Mouse (Mus musculus) CH12.LX (cell line): Measurements from ENCODE around the gene Smim14. TPM values are rescaled to one million over a fixed set of nuclear protein-coding genes. Genes with fewer than 3 reads are reported as not detected.

ENCODE experiments used
- DNase-seq: peaks from one replicate; pipeline ENCODE4 v3.0.0-alpha.2; 2013; ENCODE audit errors: extremely low read depth
- H3K27ac ChIP-seq: 2 replicates; pipeline ENCODE4 v1.5.1; 2012; ENCODE audit warnings: low read depth, mild to moderate bottlenecking, control low read depth, moderate library complexity; ENCODE audit not compliant: insufficient read depth
- H3K27me3 ChIP-seq: replicated peaks from 2 replicates; pipeline ENCODE3; 2012; ENCODE audit warnings: inconsistent platforms
- H3K36me3 ChIP-seq, 2 experiments: replicated peaks in 1 of 2; 2 replicates each; pipeline versions ENCODE3 to v1.6.1; 2012; ENCODE audit warnings: inconsistent platforms in 1 of 2, low read length in 1 of 2, mild to moderate bottlenecking in 1 of 2, mixed read lengths in 1 of 2, moderate library complexity in 1 of 2; ENCODE audit not compliant: control insufficient read depth in 1 of 2, insufficient read depth in 1 of 2
- H3K4me1 ChIP-seq, 2 experiments: 2 replicates each; pipeline ENCODE4 v1.6.1; 2012; ENCODE audit warnings: inconsistent platforms in 1 of 2, moderate library complexity in 1 of 2; ENCODE audit not compliant: insufficient read depth in 2 of 2, control insufficient read depth in 1 of 2
- H3K4me2 ChIP-seq: 2 replicates; pipeline ENCODE4 v1.6.1; 2012; ENCODE audit warnings: low read depth, mild to moderate bottlenecking, control low read depth; ENCODE audit not compliant: poor library complexity, insufficient read depth, severe bottlenecking
- H3K4me3 ChIP-seq, 3 experiments: fragments of 150-350 bp in 1 of 3; sonication (generic) in 1 of 3; replicated peaks in 1 of 3; 2 replicates each; pipeline versions ENCODE3 to v1.5.1; 2011 to 2012; ENCODE audit warnings: low read depth in 2 of 3, low read length in 2 of 3, mild to moderate bottlenecking in 2 of 3, moderate library complexity in 2 of 3, control low read depth in 1 of 3, improper control_type of control experiment in 1 of 3, inconsistent platforms in 1 of 3, mixed read lengths in 1 of 3; ENCODE audit not compliant: poor library complexity in 1 of 3
- H3K79me2 ChIP-seq: replicated peaks from 2 replicates; pipeline ENCODE4 v1.6.1; 2012; ENCODE audit warnings: mild to moderate bottlenecking, moderate library complexity; ENCODE audit not compliant: control insufficient read depth, poor library complexity, insufficient read depth, severe bottlenecking; ENCODE audit errors: extremely low read depth
- H3K9ac ChIP-seq: 2 replicates; pipeline ENCODE4 v1.6.1; 2012; ENCODE audit warnings: low read depth, mild to moderate bottlenecking, control low read depth, moderate library complexity; ENCODE audit not compliant: insufficient read depth
- H3K9me3 ChIP-seq: replicated peaks from 2 replicates; pipeline ENCODE3; 2012; ENCODE audit warnings: low read length, inconsistent platforms, mixed read lengths
- BHLHE40 ChIP-seq: IDR thresholded peaks from 2 replicates; pipeline ENCODE4 v1.6.1; 2011; ENCODE audit warnings: mild to moderate bottlenecking, low read depth, low read length, improper control_type of control experiment
- CHD1 ChIP-seq: IDR thresholded peaks from 2 replicates; pipeline ENCODE4 v1.6.1; 2012; ENCODE audit warnings: low read depth, low read length, improper control_type of control experiment, inconsistent platforms
- ELF1 ChIP-seq: IDR thresholded peaks from 2 replicates; pipeline ENCODE4 v1.6.1; 2014; ENCODE audit warnings: low read depth, mild to moderate bottlenecking, inconsistent platforms, low read length, improper control_type of control experiment
- EP300 ChIP-seq: IDR thresholded peaks from 2 replicates; pipeline ENCODE4 v1.6.1; 2011; ENCODE audit warnings: low read length, improper control_type of control experiment
- ETS1 ChIP-seq: conservative IDR thresholded peaks from 2 replicates; pipeline ENCODE4 v1.6.1; 2012; ENCODE audit warnings: low read depth, mild to moderate bottlenecking, inconsistent platforms, low read length, improper control_type of control experiment, moderate library complexity
- GABPA ChIP-seq: IDR thresholded peaks from 2 replicates; pipeline ENCODE4 v1.6.1; 2012; ENCODE audit warnings: low read depth, low read length, improper control_type of control experiment, inconsistent platforms; ENCODE audit not compliant: insufficient replicate concordance
- HCFC1 ChIP-seq: IDR thresholded peaks from 2 replicates; pipeline ENCODE4 v1.6.1; 2012; ENCODE audit warnings: low read depth, mild to moderate bottlenecking, inconsistent platforms, low read length, improper control_type of control experiment
- IRF4 ChIP-seq: IDR thresholded peaks from 2 replicates; pipeline ENCODE4 v1.6.1; 2014; ENCODE audit warnings: low read depth, mild to moderate bottlenecking, inconsistent platforms, low read length, improper control_type of control experiment
- JUN ChIP-seq: IDR thresholded peaks from 2 replicates; pipeline ENCODE4 v1.6.1; 2011; ENCODE audit warnings: low read depth, mild to moderate bottlenecking, low read length, improper control_type of control experiment, moderate library complexity; ENCODE audit not compliant: insufficient read depth
- JUND ChIP-seq: conservative IDR thresholded peaks from 2 replicates; pipeline ENCODE4 v1.6.1; 2011; ENCODE audit warnings: low read depth, low read length, improper control_type of control experiment
- KAT2A ChIP-seq: IDR thresholded peaks from 2 replicates; pipeline ENCODE4 v1.6.1; 2012; ENCODE audit warnings: low read length, improper control_type of control experiment, inconsistent platforms; ENCODE audit not compliant: insufficient replicate concordance
- MAFK ChIP-seq: IDR thresholded peaks from 2 replicates; pipeline ENCODE4 v1.6.1; 2011; ENCODE audit warnings: low read length, improper control_type of control experiment; ENCODE audit not compliant: insufficient replicate concordance
- MAX ChIP-seq: IDR thresholded peaks from 2 replicates; pipeline ENCODE4 v1.6.1; 2011; ENCODE audit warnings: low read length, improper control_type of control experiment
- MEF2A ChIP-seq: IDR thresholded peaks from 2 replicates; pipeline ENCODE4 v1.6.1; 2014; ENCODE audit warnings: low read depth, mild to moderate bottlenecking, inconsistent platforms, low read length, improper control_type of control experiment, borderline replicate concordance
- MYC ChIP-seq: IDR thresholded peaks from 2 replicates; pipeline ENCODE4 v1.6.1; 2011; ENCODE audit warnings: low read depth, mild to moderate bottlenecking, improper control_type of control experiment, low read length
- NELFE ChIP-seq: IDR thresholded peaks from 2 replicates; pipeline ENCODE4 v1.6.1; 2011; ENCODE audit warnings: low read depth, low read length, improper control_type of control experiment
- SIN3A ChIP-seq: IDR thresholded peaks from 2 replicates; pipeline ENCODE4 v1.6.1; 2012; ENCODE audit warnings: low read length, improper control_type of control experiment, inconsistent platforms
- SMC3 ChIP-seq: IDR thresholded peaks from 2 replicates; pipeline ENCODE4 v1.6.1; 2011; ENCODE audit warnings: low read depth, low read length, improper control_type of control experiment
- UBTF ChIP-seq: IDR thresholded peaks from 2 replicates; pipeline ENCODE4 v1.6.1; 2012; ENCODE audit warnings: low read depth, mild to moderate bottlenecking, inconsistent platforms, low read length, improper control_type of control experiment, moderate library complexity
- USF1 ChIP-seq: IDR thresholded peaks from 2 replicates; pipeline ENCODE4 v1.6.1; 2014; ENCODE audit warnings: low read depth, mild to moderate bottlenecking, inconsistent platforms, low read length, improper control_type of control experiment
- ZKSCAN1 ChIP-seq: IDR thresholded peaks from 2 replicates; pipeline ENCODE4 v1.6.1; 2012; ENCODE audit warnings: low read depth, inconsistent platforms, low read length, improper control_type of control experiment, borderline replicate concordance
- ZMIZ1 ChIP-seq: IDR thresholded peaks from 2 replicates; pipeline ENCODE4 v1.6.1; 2012; ENCODE audit warnings: low read depth, mild to moderate bottlenecking, inconsistent platforms, low read length, improper control_type of control experiment
- dilution Hi-C: fragments of 300-500 bp; cut with MboI; formaldehyde crosslinking; loops from 2 replicates; pipeline ENCODE4 v1.14.3; 2020; ENCODE audit warnings: low sequenced_read_pairs; ENCODE audit not compliant: extremely low pct_unique_long_range_greater_than_20kb, extremely low pct_ligation_motif_present
- in situ Hi-C: fragments of 300-500 bp; cut with MboI; formaldehyde crosslinking; loops from 3 replicates; pipeline ENCODE4 v1.14.3; 2019; ENCODE audit warnings: low sequenced_read_pairs, low pct_ligation_motif_present, low pct_unique_long_range_greater_than_20kb, mixed read lengths
- polyA plus RNA-seq: library from polyadenylated mRNA; unstranded; fragments of >175 nt; gene quantifications from 2 replicates; pipeline ENCODE4 v1.2.1, GENCODE M21; 2012; ENCODE audit warnings: low read depth; ENCODE audit not compliant: insufficient read length
- total RNA-seq, 2 experiments: library from RNA; depleted of rRNA; stranded (reverse); fragments of 300-350 nt in 1 of 2; fragments of >200 nt in 1 of 2; gene quantifications; 2 replicates each; pipeline ENCODE4 v1.2.3; 2012 to 2014

The Smim14 gene
- total and polyA plus RNA-seq, 3 experiments = 11.4 to 50.2 (median 19.7) TPM

DNA sequence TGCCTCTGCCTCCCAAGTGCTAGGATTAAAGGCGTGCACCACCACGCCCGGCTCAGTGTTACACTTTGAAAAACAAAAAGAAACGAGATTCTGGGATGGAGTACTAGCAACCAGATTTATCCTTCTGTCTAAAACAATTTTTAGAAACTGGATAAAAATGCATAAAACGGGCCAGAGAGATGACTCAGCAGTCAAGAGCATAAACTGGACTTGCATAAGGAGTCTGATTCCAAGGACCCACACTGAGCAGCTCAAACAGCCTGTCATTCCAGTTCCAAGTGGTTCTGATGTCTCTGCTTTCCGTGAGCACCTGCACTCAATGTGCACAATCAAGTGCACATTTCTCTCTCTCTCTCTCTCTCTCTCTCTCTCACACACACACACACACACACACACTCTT, 67.2 kb downstream of the Smim14 start:
- in situ Hi-C loops = no loop called here
- H3K9me3 ChIP-seq = peaks cover 2% of the 10 kb centered on the region
- dilution Hi-C loops = no loop called here
- no peak overlapping the region for H3K4me3 ChIP-seq
- H3K4me1 ChIP-seq = peaks cover 3 to 13% of the 10 kb centered on the region in 2 experiments
- H3K79me2 ChIP-seq = no peaks in the 10 kb centered on the region
- H3K27ac ChIP-seq = no peak overlapping the region
- TF ChIP-seq HCFC1 (no peak), JUN (no peak), USF1 (no peak), UBTF (no peak), MAX (no peak), ETS1 (no peak), KAT2A (no peak), MYC (no peak), GABPA (no peak), MAFK (no peak), CHD1 (no peak), IRF4 (no peak)
- H3K36me3 ChIP-seq = peaks cover 0 to 21% of the 10 kb centered on the region in 2 experiments
- no peak overlapping the region for H3K4me2 ChIP-seq
- DNase-seq = no peak
- H3K9ac ChIP-seq = no peak overlapping the region
- no peaks in the 10 kb centered on the region for H3K27me3 ChIP-seq

DNA sequence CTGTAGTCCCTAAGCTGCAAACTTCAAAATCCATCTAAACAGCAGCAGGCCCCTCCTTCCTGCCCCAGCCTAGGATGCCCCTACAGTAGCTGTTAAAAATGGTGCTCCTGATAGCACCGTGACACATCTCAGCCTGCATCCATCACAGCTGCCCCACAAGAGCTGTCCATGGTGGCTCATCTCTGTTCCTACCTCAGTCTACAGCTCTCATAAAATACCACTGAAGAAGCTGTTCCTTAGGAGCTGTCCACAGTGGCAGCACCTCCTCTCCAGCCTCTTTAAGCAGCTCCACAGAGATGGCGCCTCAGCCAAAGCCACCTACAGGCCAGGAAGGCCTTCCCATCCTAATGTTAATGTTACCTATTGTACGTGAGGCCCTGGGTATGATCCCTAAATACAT, 70.1 kb downstream of the Smim14 start:
- in situ Hi-C loops = no loop called here
- Histone ChIP-seq H3K9me3 (peaks cover 4% of the 10 kb centered on the region), H3K9ac (no peak overlapping the region), H3K27me3 (no peaks in the 10 kb centered on the region), H3K4me1 (no peaks in the 10 kb centered on the region), H3K4me3 (no peak overlapping the region), H3K36me3 (peaks cover 0 to 23% of the 10 kb centered on the region in 2 experiments), H3K79me2 (no peaks in the 10 kb centered on the region), H3K4me2 (no peak overlapping the region), H3K27ac (no peak overlapping the region)
- no peak for DNase-seq
- dilution Hi-C loops = no loop called here
- TF ChIP-seq SMC3 (no peak), MEF2A (no peak), ELF1 (no peak), BHLHE40 (no peak), MAFK (no peak), NELFE (no peak), IRF4 (no peak), JUND (no peak), SIN3A (no peak), EP300 (no peak), USF1 (no peak), ZMIZ1 (no peak), CHD1 (no peak), ZKSCAN1 (no peak)
